Mouse (Mus musculus) liver, adult (tissue): ENCODE data around the gene Taf1a.

Source experiments
- GATA4 ChIP-seq: IDR thresholded peaks from 2 replicates; pipeline ENCODE4 v1.6.1; 2014; ENCODE audit warnings: mild to moderate bottlenecking, low read length; ENCODE audit not compliant: insufficient replicate concordance

The Taf1a gene

GRCm38 (mm10) chr1:183388426-183389406, at the start of gene Taf1a:
Taf1a (plus strand) TSS chr1:183388981.
- TF ChIP-seq GATA4 = no peak

GRCm38 (mm10) chr1:183344886-183345816, 43.6 kb upstream of the Taf1a start:
- TF ChIP-seq GATA4 = no peak

- TF ChIP-seq GATA4 = no peak
Measured at GRCm38 (mm10) chr1:183345817-183346195, 43.0 kb upstream of the Taf1a start.

- TF ChIP-seq GATA4 = no peak
Measured at GRCm38 (mm10) chr1:183349840-183350239, 38.9 kb upstream of the Taf1a start.

GRCm38 (mm10) chr1:183358901-183359300, 29.9 kb upstream of the Taf1a start:
- no peak for TF ChIP-seq GATA4

GRCm38 (mm10) chr1:183362301-183362700, 26.5 kb upstream of the Taf1a start:
- TF ChIP-seq GATA4 = no peak

GRCm38 (mm10) chr1:183362729-183363576, 25.8 kb upstream of the Taf1a start:
- no peak for TF ChIP-seq GATA4

- no peak for TF ChIP-seq GATA4
Measured at GRCm38 (mm10) chr1:183363577-183363867, 25.3 kb upstream of the Taf1a start.

- no peak for TF ChIP-seq GATA4
Measured at GRCm38 (mm10) chr1:183366361-183366760, 22.4 kb upstream of the Taf1a start.

- TF ChIP-seq GATA4 = no peak
Measured at GRCm38 (mm10) chr1:183368601-183369400, 20.0 kb upstream of the Taf1a start.

GRCm38 (mm10) chr1:183369427-183370014, 19.3 kb upstream of the Taf1a start, which contains the start of gene Mia3:
Mia3 (minus strand) TSS chr1:183369553.
- TF ChIP-seq GATA4 = no peak

- TF ChIP-seq GATA4 = no peak
Measured at GRCm38 (mm10) chr1:183374728-183375127, 14.1 kb upstream of the Taf1a start.

- no peak for TF ChIP-seq GATA4
Measured at GRCm38 (mm10) chr1:183377045-183377444, 11.7 kb upstream of the Taf1a start.
